Mouse (Mus musculus): ENCODE results near the gene L3mbtl4. TPM values are rescaled to one million over a fixed set of nuclear protein-coding genes. Genes with fewer than 3 reads are reported as not detected.

L3mbtl4 gene
- under 1 TPM in 1 of 3 experiments, not detected in 2; 0.17 TPM for polyA plus RNA-seq (2017; shearing (Covaris generic))

GRCm38 (mm10) chr17:68273527-68273926 is at the start of gene L3mbtl4:
Gene L3mbtl4 (plus strand): TSS chr17:68273797.
- ATAC-seq = no peak

- ATAC-seq = no peak
Measured at GRCm38 (mm10) chr17:68230484-68230883, 43.1 kb upstream of the L3mbtl4 start.

DNA sequence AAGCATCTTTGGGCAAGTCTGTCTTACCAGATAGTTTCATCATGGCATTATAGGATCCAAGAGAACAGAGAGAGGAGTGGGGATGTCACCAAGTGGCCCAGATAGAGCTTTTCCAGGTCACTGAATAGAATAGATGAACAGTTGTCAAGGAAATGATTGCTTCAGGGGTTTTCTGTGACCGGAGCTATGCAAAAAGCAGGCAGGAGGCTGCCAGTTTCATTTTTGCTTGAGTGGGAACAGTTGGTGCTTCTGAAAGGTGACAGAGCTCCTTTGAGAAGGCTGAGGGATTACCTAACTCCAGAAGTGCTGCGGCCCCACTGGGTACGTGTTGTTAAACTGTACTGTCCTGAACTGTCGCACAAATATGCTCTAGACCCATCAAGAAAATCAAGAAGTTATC is 38.2 kb upstream of the L3mbtl4 start:
- ATAC-seq = no peak

DNA sequence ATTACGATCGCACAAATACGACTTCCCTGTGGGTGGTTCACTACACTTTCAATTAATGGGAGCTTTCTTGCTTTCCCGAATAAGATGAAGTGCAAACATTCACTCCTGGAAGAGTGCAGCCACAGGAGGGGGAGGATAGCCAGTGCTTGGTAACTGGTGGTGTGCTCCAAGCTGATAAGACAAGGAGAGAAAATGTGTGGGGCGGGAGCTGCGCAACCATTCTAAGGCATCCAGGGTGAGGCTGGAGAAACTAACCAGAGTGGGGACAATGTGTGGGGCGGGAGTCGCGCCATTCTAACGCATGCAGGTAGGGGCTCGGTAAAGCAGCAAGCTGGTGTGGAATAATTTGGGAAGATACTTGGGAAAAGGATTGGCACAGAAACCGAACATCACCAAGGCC is 36.6 kb upstream of the L3mbtl4 start:
- no peak for ATAC-seq

GRCm38 (mm10) chr17:68240171-68240570 is 33.4 kb upstream of the L3mbtl4 start:
- ATAC-seq = no peak

- no peak for ATAC-seq
Measured at GRCm38 (mm10) chr17:68264835-68265557, 8.6 kb upstream of the L3mbtl4 start.

- ATAC-seq = no peak
Measured at GRCm38 (mm10) chr17:68273954-68274353, 357 bp downstream of the L3mbtl4 start.

DNA sequence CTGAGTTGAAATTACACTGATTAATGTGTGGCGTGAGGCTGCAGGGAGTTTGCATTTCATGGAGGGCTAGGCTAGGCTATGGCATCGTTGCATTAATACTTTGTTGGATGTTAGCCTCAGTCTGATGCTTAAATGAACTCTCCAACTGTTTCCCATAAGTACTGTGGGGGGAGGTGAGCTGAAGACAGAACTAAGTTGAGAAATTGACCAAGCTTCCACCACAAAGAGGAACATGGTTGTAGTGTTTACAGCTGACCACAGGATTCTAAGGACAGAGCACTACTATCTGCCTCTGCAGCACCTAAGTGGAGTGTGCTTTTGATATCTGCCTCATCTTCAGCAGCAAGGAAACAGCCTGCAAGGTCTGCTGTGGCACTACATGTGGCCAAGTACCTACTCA is 1.5 kb downstream of the L3mbtl4 start:
- ATAC-seq = no peak

GRCm38 (mm10) chr17:68280915-68281314 is 7.3 kb downstream of the L3mbtl4 start:
- ATAC-seq = no peak

GRCm38 (mm10) chr17:68285119-68285782 is 11.7 kb downstream of the L3mbtl4 start:
- no peak for ATAC-seq

GRCm38 (mm10) chr17:68288094-68288493 is 14.5 kb downstream of the L3mbtl4 start:
- no peak for ATAC-seq

DNA sequence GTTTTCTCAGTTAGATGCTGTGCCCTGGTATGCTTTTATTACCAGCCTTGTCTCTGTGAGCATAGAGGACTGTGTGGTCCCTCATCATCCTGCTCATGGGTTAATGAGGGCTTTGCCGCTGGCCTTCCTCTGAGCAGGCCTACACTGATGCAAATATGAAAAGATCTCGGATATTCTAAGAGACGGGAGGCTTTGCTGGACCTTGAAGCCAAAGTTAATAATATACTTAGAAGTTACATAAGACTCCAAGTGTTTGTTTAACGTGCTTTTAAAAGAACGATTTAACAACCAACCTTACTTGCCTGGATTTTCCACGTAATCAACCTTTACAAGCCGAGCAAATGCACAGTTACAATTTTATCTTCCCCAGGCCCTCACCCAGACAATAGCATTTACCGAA is 15.1 kb downstream of the L3mbtl4 start:
- ATAC-seq = no peak

GRCm38 (mm10) chr17:68291713-68292364 is 18.2 kb downstream of the L3mbtl4 start:
- ATAC-seq = no peak

GRCm38 (mm10) chr17:68308381-68308780 is 34.8 kb downstream of the L3mbtl4 start:
- no peak for ATAC-seq

DNA sequence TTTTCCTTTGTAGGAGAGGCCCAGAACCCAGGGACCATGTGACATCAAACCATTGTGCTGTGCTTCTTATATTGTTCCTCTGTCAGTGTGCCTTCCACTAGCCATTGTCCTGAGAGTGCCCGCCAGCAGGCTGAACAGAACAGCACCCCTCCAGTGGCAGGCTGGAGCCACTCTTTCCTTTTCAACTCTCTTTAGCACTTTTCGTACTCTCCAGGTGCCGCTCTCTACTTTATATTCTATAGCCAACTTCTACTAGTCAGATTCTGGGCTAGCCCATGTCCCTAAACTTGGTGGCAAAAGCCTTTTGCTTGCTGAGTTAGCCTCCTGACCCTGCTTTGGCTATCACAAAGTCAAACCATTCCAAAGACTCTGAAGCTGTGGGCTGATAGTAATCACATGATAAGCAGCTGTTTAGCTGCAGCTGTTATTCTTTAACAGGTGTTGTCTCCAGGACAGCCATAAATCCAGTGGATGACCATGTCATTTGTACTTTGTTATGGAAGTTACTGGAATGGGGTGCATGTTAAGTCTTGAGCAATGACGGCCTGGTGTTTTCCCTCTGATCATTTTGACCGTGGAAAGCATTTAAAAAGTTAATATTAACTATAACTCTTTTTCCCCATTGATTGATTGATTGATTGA is 38.8 kb downstream of the L3mbtl4 start:
- no peak for ATAC-seq

DNA sequence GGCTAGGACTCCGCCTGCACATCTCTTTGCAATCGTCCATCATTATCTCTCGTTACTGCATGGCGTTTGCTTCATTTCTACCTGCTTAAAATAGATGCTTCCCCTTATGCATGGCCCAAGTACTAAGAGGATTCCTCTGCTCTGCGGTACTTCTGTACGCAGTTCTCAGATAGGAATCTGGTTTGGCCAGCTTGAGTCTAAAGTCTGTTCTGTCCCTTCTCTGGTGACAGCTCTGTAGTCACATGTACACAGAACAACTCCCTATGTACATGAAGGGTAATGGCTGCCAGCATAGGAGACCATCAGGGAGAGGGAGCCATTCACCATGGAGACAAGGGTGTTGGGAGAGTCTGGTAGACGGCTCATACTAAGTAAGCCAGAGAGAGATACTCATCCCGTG is 47.3 kb downstream of the L3mbtl4 start:
- no peak for ATAC-seq

DNA sequence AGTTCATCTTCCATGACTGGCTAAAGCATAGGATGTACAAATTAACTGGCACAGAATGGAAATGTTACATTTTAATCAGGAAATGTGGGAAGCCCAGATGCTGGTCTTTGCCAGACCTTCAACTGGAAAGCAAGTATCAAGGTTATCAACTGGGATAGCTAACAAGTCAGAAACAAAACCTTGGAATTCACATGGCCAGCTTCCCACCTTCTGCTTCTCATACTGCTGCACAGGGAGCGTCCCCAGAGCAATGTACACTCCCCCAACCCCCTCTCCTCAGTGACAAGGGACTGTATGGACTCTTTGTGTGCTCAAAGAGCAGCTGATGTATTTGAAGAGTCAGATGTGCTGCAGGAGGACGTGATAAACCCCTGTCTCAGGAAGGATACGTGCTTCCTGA is 49.0 kb downstream of the L3mbtl4 start:
- ATAC-seq = no peak

DNA sequence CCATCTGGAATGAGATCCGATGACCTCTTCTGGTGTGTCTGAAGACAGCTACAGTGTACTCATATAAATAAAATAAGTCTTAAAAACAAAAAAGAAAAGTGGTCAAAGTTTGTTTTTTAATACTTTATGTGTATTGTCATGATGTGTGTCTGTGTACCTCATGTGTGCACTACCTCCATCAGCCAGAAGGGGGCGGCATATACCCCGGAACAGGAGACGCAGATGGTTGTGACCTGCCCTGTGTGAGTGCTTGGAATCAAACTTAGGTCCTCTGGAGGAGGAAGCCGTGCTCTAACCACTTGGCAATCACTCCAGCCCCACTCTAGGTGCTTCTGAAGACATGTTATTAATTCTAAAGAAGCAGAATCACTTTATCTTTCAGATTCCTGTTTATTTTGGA is 58.6 kb downstream of the L3mbtl4 start:
- no peak for ATAC-seq

DNA sequence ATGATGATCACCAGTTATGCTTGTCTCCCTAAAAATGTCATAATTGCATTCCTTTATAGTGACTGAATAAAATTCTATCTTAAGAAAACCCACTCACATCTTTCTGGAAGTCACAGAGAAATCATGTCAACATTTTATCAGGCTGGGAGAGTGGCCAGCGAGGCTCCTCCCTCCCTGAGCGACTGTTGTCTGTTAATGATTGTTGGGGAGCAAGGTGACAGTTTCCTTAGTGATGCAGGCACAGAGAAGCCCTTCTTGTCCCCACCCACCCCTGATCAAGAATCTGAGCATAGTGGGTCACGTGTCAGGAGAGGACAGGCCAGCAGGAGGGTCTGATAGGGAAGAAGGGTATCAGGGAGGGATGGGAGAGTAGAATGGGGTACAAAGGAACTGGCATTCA is 59.8 kb downstream of the L3mbtl4 start:
- no peak for ATAC-seq

- ATAC-seq = no peak
Measured at GRCm38 (mm10) chr17:68338917-68339553, 65.4 kb downstream of the L3mbtl4 start.

- no peak for ATAC-seq
Measured at GRCm38 (mm10) chr17:68357687-68358086, 84.1 kb downstream of the L3mbtl4 start.

GRCm38 (mm10) chr17:68371101-68371500 is 97.5 kb downstream of the L3mbtl4 start:
- no peak for ATAC-seq

GRCm38 (mm10) chr17:68388481-68388880 is 114.9 kb downstream of the L3mbtl4 start:
- no peak for ATAC-seq

Data from inflammation-experienced regulatory T-cells, adult 6 months (primary cell).